Mouse (Mus musculus) bone marrow, adult 2 months (tissue): ENCODE data around the gene Nphp4.

ENCODE experiments used
- CTCF ChIP-seq: fragments of 200-500 bp; IDR thresholded peaks from 2 replicates; pipeline ENCODE4 v1.5.1; 2011; ENCODE audit warnings: low read length, control low read depth; ENCODE audit not compliant: control insufficient read depth, insufficient read depth
- POLR2A ChIP-seq: fragments of 200-500 bp; IDR thresholded peaks from 2 replicates; pipeline ENCODE4 v1.6.1; 2011; ENCODE audit warnings: low read depth, mild to moderate bottlenecking, control low read depth, low read length, borderline replicate concordance; ENCODE audit not compliant: control insufficient read depth

DNA sequence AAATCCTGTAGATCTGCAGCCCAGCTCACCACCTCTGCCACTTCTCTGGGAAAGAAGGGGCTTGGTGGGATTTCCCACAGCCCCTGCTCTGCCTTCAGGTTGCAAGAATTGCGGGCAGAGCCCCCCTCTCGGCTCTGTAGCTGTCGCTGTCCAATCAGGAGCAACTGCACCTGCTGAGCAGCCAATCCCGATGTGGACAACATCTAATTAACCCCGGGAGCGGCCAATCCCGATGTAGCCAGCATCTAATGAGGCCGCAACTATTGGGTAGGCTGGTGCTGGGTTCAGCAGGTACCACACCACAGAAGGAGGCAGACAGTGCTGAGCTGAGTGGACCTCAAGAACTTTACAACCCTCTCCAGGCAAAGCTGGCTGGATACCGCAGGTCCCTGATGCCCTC, 35.0 kb upstream of the Nphp4 start:
- TF ChIP-seq CTCF, result no peak
- no peak for TF ChIP-seq POLR2A
